Mouse (Mus musculus) kidney, embryonic 14.5 days (tissue): ENCODE measurements around the gene Map3k20. TPM values are rescaled to one million over a fixed set of nuclear protein-coding genes. Genes with fewer than 3 reads are reported as not detected.
A peak's percentile ranks its signal among the peaks of the same experiment; 100 is the strongest.

Experiments used
- ATAC-seq: fragments of 200-750 bp; cut with Nextera tagmentation; 2 replicates; pipeline ENCODE4 v1.8.0; 2017; ENCODE audit warnings: moderate number of reproducible peaks, mild to moderate bottlenecking, moderate TSS enrichment, moderate library complexity; ENCODE audit not compliant: low FRiP score, low TSS enrichment
- H3K27ac ChIP-seq: fragments of 300-500 bp; sonication (generic); 2 replicates; pipeline ENCODE4 v1.5.1; 2014; ENCODE audit warnings: low read depth, mild to moderate bottlenecking, low read length, moderate library complexity, mixed read lengths
- H3K27me3 ChIP-seq: fragments of 300-500 bp; sonication (generic); 2 replicates; pipeline ENCODE4 v1.6.1; 2014; ENCODE audit warnings: mild to moderate bottlenecking, low read length; ENCODE audit not compliant: control insufficient read depth, insufficient read depth
- H3K36me3 ChIP-seq: fragments of 300-500 bp; sonication (generic); 2 replicates; pipeline ENCODE4 v1.6.1; 2014; ENCODE audit warnings: low read length, mixed read lengths; ENCODE audit not compliant: control insufficient read depth, insufficient read depth
- H3K4me1 ChIP-seq: fragments of 300-500 bp; sonication (generic); 2 replicates; pipeline ENCODE4 v1.6.1; 2014; ENCODE audit warnings: low read length, mixed read lengths; ENCODE audit not compliant: control insufficient read depth, insufficient read depth
- H3K4me2 ChIP-seq: fragments of 300-500 bp; sonication (generic); replicated peaks from 2 replicates; pipeline ENCODE4 v1.6.1; 2014; ENCODE audit warnings: low read depth, mild to moderate bottlenecking, low read length
- H3K4me3 ChIP-seq: fragments of 300-500 bp; sonication (generic); 2 replicates; pipeline ENCODE4 v1.5.1; 2014; ENCODE audit warnings: mild to moderate bottlenecking, low read length
- H3K9ac ChIP-seq: fragments of 300-500 bp; sonication (generic); 2 replicates; pipeline ENCODE4 v1.6.1; 2014; ENCODE audit warnings: low read depth, mild to moderate bottlenecking, low read length, moderate library complexity
- H3K9me3 ChIP-seq: fragments of 300-500 bp; sonication (generic); 2 replicates; pipeline ENCODE4 v1.6.1; 2016; ENCODE audit warnings: low read length; ENCODE audit not compliant: control insufficient read depth
- WGBS: fragments of 180-500 bp; shearing (Covaris S2); extraction: QIAGEN DNeasy Blood & Tissue Kit; methylation state at CpG from one replicate; pipeline ENCODE4 v1.1.7; 2014; 5-methylcytosine and 5-hydroxymethylcytosine counted together
- polyA plus RNA-seq: library from polyadenylated mRNA; unstranded; fragments of >200 nt; fragmentation: Nextera tagmentation; extraction: Ambion mirVana; gene quantifications from 2 replicates; pipeline ENCODE4 v1.2.1, GENCODE M21; 2014

Gene Map3k20
- polyA plus RNA-seq, 1 experiment from 2014 or later, result 15.7 TPM

DNA sequence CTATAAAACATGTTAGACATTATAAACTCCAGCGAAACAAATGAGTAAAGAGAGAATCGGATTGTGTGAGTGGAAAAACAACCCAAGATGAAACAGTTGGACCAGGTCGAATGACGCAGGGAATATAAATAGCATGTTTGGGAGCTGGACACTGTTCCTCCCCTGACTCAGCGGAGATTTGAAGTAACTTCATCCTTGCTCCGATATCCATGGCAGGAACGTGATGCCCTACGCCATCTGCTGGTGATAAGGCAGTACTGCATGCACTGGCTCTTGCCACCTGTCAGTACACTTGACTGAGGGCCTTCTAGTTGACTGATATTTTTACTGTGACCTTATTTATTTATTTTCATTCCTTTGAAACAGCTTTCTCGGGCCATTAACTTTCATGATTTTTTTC, 104.5 kb downstream of the Map3k20 start:
- H3K27ac ChIP-seq, result no peak overlapping the region
- no peaks in the 10 kb centered on the region for H3K9me3 ChIP-seq
- WGBS, result 20% methylated on average over 9 of the region's 9 CpGs
- no peaks in the 10 kb centered on the region for H3K4me1 ChIP-seq
- H3K4me2 ChIP-seq, result no peak overlapping the region
- peak; percentile 58; the same call in 1 of the 2 replicates for ATAC-seq
- no peak overlapping the region for H3K4me3 ChIP-seq
- H3K27me3 ChIP-seq, result no peaks in the 10 kb centered on the region
- no peaks in the 10 kb centered on the region for H3K36me3 ChIP-seq
- no peak overlapping the region for H3K9ac ChIP-seq

DNA sequence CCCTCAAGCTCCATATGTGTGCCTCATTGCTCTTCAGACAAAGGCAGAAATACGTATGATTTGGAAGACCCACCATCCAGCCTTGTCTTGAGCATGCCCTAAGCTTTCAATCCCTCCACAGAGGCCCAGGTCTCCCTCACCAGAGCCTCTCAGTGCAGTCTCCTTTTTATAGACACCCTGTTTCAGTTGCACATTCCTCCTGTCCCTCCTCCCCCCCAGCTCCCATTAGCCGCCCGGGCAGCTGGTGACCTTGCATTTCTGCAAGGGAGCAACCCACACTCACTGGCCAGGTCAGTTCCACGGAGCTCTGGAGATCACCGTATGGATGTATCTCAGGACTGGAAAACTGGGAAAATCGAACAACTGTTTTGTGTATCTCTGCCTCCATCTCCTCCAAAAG, 105.0 kb downstream of the Map3k20 start:
- Histone ChIP-seq H3K27ac (no peak overlapping the region), H3K4me2 (no peak overlapping the region), H3K27me3 (no peaks in the 10 kb centered on the region), H3K4me1 (no peaks in the 10 kb centered on the region), H3K9ac (no peak overlapping the region), H3K9me3 (0 out of 2 replicates have a peak, but pooled peaks cover 1% of the 10 kb centered on the region), H3K4me3 (no peak overlapping the region), H3K36me3 (no peaks in the 10 kb centered on the region)
- no peak for ATAC-seq
- 39% methylated on average over 6 of the region's 6 CpGs for WGBS

DNA sequence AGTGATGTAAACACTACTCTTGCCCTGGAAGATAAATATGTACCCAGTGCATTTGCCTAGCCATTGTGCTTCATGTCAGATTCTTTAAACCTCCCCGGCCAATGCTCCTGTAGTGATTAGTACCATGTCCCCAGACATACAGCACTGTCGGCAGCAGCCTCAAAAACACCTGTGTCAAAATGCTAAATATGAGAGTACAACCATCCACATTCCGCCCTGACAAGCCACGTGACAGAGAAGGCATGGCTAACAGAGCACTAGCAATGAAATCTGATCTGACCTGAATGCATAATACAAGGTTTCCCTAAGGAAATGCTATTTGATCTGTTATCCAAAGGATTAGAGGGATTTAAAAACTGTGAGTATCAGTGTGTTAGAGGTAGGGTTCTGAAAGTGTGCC, 105.6 kb downstream of the Map3k20 start:
- no peak overlapping the region for H3K9ac ChIP-seq
- H3K27me3 ChIP-seq, result no peaks in the 10 kb centered on the region
- no peak overlapping the region for H3K4me3 ChIP-seq
- H3K4me1 ChIP-seq, result no peaks in the 10 kb centered on the region
- H3K4me2 ChIP-seq, result no peak overlapping the region
- no peak for ATAC-seq
- WGBS, result 35% methylated on average over 4 of the region's 4 CpGs
- no peak overlapping the region for H3K27ac ChIP-seq
- H3K9me3 ChIP-seq, result peaks cover 6% of the 10 kb centered on the region; the same call in 1 of the 2 replicates
- H3K36me3 ChIP-seq, result no peaks in the 10 kb centered on the region

DNA sequence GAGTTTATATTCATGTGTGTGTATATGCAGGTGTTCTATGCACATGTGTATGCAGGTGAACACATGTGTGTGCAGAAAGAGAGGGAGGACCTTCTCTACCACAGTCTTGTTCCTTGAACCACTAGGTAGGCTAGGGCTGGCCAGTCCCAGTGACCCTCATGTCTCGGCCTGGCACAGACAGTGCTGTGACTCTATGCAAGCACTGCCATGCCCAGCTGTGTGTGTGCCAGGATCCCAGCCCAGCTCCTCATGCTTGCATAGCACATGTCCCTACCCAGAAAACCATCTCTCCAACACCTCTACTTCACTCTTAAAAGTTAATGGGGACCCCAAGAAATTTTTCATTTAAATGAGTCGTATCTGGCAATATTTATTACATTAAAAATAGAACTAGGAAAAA, 106.3 kb downstream of the Map3k20 start:
- Histone ChIP-seq H3K4me3 (no peak overlapping the region), H3K27me3 (no peaks in the 10 kb centered on the region), H3K27ac (no peak overlapping the region), H3K9me3 (peaks cover 6% of the 10 kb centered on the region; the same call in 1 of the 2 replicates), H3K36me3 (no peaks in the 10 kb centered on the region), H3K9ac (no peak overlapping the region), H3K4me2 (no peak overlapping the region), H3K4me1 (no peaks in the 10 kb centered on the region)
- 90% methylated on average over 2 of the region's 2 CpGs for WGBS
- no peak for ATAC-seq

DNA sequence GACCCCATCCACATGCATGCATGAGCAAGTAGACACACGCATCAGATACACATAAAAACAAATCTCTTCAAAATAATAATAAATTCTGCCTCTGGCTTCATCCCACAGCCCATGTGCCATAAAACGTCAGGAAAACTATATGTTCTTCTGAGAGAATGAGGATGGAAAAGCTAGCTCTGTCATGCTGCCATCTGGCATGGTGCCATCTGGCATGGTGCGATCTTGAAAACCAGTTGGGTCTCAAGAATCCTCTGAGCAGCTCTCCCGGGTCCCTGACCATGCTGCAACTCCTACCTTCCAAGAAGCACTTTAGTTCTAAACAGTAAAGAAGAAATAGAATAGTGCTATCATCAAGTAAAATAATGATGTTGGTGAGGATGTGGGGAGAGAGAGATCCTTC, 106.9 kb downstream of the Map3k20 start:
- H3K36me3 ChIP-seq, result no peaks in the 10 kb centered on the region
- no peak overlapping the region for H3K27ac ChIP-seq
- H3K27me3 ChIP-seq, result no peaks in the 10 kb centered on the region
- H3K4me1 ChIP-seq, result no peaks in the 10 kb centered on the region
- no peak overlapping the region for H3K4me2 ChIP-seq
- H3K4me3 ChIP-seq, result no peak overlapping the region
- no peak for ATAC-seq
- WGBS, result 73% methylated on average over 4 of the region's 4 CpGs
- H3K9me3 ChIP-seq, result peaks cover 6% of the 10 kb centered on the region; the same call in 1 of the 2 replicates
- H3K9ac ChIP-seq, result no peak overlapping the region

DNA sequence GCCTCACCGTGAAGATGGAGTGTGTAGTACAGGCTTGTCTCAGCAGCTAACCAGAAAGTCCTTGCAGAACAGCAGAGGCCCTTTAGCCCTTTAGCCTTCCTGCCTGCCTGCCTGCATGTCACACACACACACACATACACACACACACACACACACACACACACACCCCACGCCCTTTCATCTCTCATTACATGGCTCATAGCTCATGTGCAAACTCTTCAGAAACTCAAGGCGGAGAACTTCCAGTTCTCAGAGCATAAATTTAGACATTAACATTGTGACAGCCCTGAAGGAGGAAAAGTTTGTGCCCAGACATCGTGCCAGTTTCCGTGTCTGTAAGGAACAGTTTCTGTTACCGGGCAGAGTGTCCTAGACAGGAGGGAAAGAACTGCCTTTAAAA, 111.5 kb downstream of the Map3k20 start:
- Histone ChIP-seq H3K27ac (no peak overlapping the region), H3K9ac (no peak overlapping the region), H3K27me3 (no peaks in the 10 kb centered on the region), H3K4me3 (no peak overlapping the region), H3K4me1 (no peaks in the 10 kb centered on the region), H3K9me3 (peaks cover 6% of the 10 kb centered on the region; the same call in 1 of the 2 replicates), H3K4me2 (no peak overlapping the region), H3K36me3 (no peaks in the 10 kb centered on the region)
- no peak for ATAC-seq
- WGBS, result 56% methylated on average over 6 of the region's 6 CpGs

DNA sequence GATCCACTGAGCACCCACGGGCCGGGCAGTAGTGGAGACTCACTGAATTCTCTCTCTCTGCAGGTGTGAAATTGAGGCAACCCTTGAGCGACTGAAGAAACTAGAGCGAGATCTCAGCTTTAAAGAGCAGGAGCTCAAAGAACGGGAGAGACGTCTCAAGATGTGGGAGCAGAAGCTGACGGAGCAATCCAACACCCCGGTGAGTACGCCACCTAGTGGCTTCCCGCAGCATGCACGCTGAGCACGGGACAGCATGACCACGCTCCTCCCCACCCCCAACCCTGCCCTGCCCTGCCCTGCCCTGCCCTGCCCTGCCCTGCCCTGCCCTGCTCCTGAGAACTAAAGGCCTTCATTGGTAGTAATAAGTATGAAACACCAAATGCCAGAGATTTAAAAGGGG, 112.8 kb downstream of the Map3k20 start:
- Histone ChIP-seq H3K9ac (no peak overlapping the region), H3K4me2 (no peak overlapping the region), H3K9me3 (peaks cover 6% of the 10 kb centered on the region; the same call in 1 of the 2 replicates), H3K27ac (no peak overlapping the region), H3K4me1 (no peaks in the 10 kb centered on the region), H3K27me3 (no peaks in the 10 kb centered on the region), H3K36me3 (no peaks in the 10 kb centered on the region), H3K4me3 (no peak overlapping the region)
- 23% methylated on average over 13 of the region's 13 CpGs for WGBS
- ATAC-seq, result no peak

DNA sequence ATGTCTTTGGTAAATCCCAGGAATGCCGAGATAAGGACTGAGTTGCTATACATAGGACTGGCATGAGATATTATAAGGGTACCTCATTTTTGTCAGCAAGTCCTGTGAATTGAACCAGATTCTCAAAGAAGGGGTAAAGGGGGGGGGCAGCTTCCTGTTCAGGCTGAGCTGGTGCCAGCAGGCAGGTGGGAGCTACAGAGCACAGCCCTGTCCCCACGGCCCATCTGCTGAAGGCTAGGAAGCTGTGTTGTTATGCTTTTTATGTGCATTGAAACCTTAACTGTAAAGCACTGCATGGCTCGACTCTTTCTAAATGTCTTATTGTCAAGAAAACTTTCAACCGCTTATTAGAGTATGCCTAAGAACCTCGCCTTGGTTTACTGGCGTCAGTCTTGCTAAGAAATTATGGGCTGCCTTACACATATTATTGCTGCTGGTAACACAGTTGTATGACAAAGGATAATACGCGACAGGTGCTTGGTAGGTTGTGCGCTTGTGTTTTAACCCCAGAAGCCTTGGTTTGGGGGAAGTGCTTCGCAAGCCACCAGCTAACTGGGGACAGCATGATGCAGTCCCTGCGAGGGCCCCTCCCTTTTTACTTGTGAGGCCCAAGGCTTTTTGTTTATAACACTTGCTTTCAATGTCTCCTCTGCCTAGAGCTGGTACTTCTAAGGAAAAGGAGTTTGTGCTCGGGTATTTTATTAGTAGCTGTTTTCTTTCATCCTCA, 114.2 kb downstream of the Map3k20 start:
- Histone ChIP-seq H3K27ac (no peak overlapping the region), H3K4me2 (no peak overlapping the region), H3K4me1 (no peaks in the 10 kb centered on the region), H3K9ac (no peak overlapping the region), H3K9me3 (peaks cover 6% of the 10 kb centered on the region; the same call in 1 of the 2 replicates), H3K4me3 (no peak overlapping the region), H3K27me3 (no peaks in the 10 kb centered on the region), H3K36me3 (no peaks in the 10 kb centered on the region)
- no peak for ATAC-seq
- WGBS, result 76% methylated on average over 12 of the region's 12 CpGs

DNA sequence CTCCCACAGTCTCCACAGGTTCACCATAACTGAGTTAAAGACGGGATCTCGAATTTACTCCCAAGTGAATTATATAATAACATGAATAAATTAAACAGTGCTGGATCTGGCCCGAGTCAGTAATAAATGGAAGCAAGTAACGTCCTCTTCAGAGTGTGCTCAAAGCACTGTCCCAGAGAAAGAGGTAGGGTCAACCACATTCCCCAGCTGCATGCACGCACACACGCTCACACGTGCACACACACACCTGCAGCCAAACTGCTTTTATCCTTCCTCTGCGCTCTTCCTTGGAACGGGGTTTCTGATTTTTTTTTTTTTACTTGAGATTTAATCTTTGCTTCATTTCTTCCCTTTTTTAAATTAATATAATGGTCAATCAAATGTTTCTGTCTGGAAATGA, 115.9 kb downstream of the Map3k20 start:
- no peaks in the 10 kb centered on the region for H3K4me1 ChIP-seq
- WGBS, result 79% methylated on average over 9 of the region's 9 CpGs
- no peak for ATAC-seq
- H3K27ac ChIP-seq, result no peak overlapping the region
- H3K9ac ChIP-seq, result no peak overlapping the region
- H3K9me3 ChIP-seq, result no peaks in the 10 kb centered on the region
- no peak overlapping the region for H3K4me3 ChIP-seq
- H3K36me3 ChIP-seq, result no peaks in the 10 kb centered on the region
- H3K27me3 ChIP-seq, result no peaks in the 10 kb centered on the region
- no peak overlapping the region for H3K4me2 ChIP-seq
